Mouse (Mus musculus): ENCODE measurements around the gene Epha6. TPM values are rescaled to one million over a fixed set of nuclear protein-coding genes. Genes with fewer than 3 reads are reported as not detected.

The Epha6 gene
- polyA plus RNA-seq (2012; ENCODE audit: insufficient read depth, insufficient read length, missing spikeins) = not detected in 2 replicates

DNA sequence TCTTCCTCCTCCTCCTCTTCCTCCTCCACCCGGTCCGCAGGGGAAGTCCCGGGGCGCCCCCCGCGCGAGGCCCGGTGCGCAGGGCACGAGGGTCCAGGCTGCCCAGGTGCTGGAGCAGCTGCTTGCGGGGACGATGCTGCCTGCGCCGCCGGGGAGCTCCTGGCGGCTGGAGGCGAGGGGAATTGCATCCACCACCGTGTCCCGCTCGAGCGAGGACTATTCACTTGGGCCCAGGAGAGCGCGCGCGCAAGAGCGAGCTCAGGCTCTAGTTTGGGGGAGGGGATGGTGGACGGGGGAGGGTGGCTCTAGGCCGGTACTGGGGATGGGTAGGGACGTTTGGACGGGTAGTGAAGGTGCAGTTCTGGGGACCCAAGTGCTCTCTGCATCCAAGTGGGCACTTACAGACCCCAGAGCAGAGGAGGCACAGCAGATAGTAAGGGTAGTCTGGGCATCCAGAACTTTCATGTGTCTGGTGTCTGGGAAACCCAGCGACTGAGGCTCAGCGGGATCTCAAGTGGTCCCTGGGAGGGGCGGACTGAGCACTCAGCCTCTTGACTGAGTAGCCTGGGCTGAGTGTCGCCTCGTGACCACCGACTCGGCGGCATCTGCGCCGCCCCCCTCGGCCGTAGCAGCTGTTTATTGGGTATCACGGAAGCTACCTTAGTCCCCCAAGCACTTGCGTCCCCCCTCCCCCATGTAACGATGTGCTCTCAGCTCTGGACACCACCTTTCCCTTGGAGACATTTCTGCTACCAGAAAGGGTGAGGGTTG, at the start of gene Epha6:
TSS of gene Epha6 (minus strand) at position 471 of the 771 bp plus-strand sequence.
- Histone ChIP-seq H3K4me3 (ENCODE audit: insufficient read depth, low read length) (no peak within 1 kb of the TSS), H3K27ac (ENCODE audit: insufficient read depth, low read depth, low read length) (no peak within 1 kb of the TSS), H3K4me1 (ENCODE audit: control insufficient read depth, insufficient read depth, low read length) (no peaks in the 10 kb centered on the region)
- TF ChIP-seq CTCF (IDR thresholded peaks at IDR 0.05; ENCODE audit: low read depth, low read length) (no peak), POLR2A (IDR thresholded peaks at IDR 0.05; ENCODE audit: borderline replicate concordance, low read depth, low read length) (no peak)

DNA sequence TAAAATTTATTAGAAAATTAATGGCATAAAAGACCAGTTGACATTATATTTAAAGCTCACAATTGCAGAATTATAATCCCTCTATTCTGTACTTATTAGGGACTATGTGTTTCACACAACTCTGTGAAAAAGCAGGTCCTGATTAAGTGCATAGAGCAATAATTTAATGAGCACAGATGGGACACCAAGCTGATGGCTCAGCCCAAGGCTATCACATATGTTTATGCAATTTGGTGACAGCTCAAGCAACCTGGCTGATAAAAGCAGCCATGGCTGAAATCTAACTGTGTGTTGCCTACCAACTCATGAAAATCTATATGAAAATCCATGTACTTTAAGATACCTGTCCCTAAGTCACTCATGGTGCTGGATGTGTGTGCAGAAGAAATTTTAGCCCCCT, 46.4 kb upstream of the Epha6 start:
- H3K4me1 ChIP-seq (ENCODE audit: control insufficient read depth, insufficient read depth, low read length) = no peaks in the 10 kb centered on the region
- TF ChIP-seq POLR2A (IDR thresholded peaks at IDR 0.05; ENCODE audit: borderline replicate concordance, low read depth, low read length) = no peak
- TF ChIP-seq CTCF (IDR thresholded peaks at IDR 0.05; ENCODE audit: low read depth, low read length) = no peak

DNA sequence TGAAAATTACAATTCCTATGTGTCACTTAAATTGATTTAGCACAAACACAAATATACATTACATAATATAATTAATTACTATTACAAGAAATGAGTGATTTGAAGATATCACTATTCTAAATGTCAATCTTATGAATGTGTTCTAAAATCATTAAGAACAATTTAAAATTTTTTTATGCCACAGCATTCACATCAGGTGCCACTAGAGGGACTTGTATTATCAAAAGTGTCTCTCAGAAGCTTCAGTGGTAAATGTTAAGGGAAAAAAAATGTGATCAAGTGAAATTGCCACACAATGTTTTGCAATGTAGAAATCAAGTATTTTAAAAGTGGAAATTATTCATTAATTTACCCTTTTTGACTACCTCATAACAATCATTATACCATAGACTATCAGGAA, 22.8 kb upstream of the Epha6 start:
- TF ChIP-seq CTCF (IDR thresholded peaks at IDR 0.05; ENCODE audit: low read depth, low read length) (no peak), POLR2A (IDR thresholded peaks at IDR 0.05; ENCODE audit: borderline replicate concordance, low read depth, low read length) (no peak)
- H3K4me3 ChIP-seq (ENCODE audit: insufficient read depth, low read length) = no peak overlapping the region
- H3K27ac ChIP-seq (ENCODE audit: insufficient read depth, low read depth, low read length) = no peak overlapping the region
- H3K4me1 ChIP-seq (ENCODE audit: control insufficient read depth, insufficient read depth, low read length) = no peaks in the 10 kb centered on the region

More for the DNA sequence above, 46.4 kb upstream of the Epha6 start:
- Histone ChIP-seq H3K27ac (ENCODE audit: insufficient read depth, low read depth, low read length) (no peak overlapping the region), H3K4me3 (ENCODE audit: insufficient read depth, low read length) (no peak overlapping the region)

DNA sequence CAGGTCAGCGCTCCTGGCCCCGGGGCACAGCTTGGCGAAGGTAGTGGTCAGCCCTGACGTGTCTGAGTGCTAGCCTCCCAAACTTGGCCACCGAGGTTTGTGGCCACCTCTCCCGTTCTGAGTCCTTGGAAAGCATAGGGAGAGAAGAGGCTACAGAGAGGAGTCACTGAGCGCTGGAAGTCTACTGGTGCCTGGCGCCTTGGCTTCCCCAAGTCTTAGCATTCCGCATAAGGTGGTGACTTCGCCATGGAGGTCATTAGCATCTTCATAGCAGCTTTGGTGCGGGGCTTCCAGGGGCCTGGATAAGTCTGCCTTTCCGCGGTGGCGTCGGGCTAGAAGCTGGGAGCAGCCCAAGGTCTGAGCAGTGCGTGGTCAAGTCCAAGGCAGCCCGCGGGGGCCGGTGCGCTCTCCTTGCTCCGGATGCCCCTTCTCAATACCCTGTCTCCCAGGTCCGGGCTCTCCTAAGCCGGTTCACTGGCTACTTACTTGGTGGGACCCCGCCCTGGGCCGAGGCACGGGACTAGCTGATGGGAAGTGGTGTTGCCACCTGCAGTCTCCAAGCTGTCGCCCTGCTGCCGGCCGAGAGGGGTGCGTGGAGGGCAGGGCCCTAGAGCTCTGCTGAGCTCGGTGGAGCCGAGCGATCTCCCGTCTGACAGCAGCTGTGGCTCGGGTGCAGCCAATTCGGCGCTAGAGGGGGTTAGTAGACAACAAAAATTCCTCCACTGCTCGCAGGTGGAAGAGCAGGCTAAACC, 677 bp upstream of the Epha6 start:
- TF ChIP-seq CTCF (IDR thresholded peaks at IDR 0.05; ENCODE audit: low read depth, low read length) (no peak), POLR2A (IDR thresholded peaks at IDR 0.05; ENCODE audit: borderline replicate concordance, low read depth, low read length) (no peak)
- H3K27ac ChIP-seq (ENCODE audit: insufficient read depth, low read depth, low read length) = no peak overlapping the region
- H3K4me1 ChIP-seq (ENCODE audit: control insufficient read depth, insufficient read depth, low read length) = no peaks in the 10 kb centered on the region
- no peak overlapping the region for H3K4me3 ChIP-seq (ENCODE audit: insufficient read depth, low read length)

DNA sequence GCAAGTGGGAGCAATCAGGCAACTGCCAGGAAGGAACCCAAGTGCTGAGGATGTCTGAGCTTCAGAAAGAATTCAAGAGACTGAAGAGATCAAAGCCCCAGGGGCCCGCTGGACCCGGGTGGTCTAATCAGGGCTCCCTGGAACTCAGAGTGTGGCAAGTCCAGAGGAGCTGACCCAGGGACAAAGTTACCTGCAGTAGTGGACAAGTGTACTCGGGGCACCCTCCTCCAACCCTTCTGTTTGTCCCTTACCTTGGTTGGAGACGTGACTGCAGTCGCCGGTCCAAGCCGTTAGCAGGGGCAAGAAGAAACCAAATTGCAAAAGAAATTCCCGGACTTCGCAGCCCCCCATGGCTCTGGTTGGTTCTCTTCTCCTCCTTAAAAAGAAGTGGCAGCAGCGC, 718 bp downstream of the Epha6 start:
- Histone ChIP-seq H3K4me1 (ENCODE audit: control insufficient read depth, insufficient read depth, low read length) (no peaks in the 10 kb centered on the region), H3K27ac (ENCODE audit: insufficient read depth, low read depth, low read length) (no peak overlapping the region), H3K4me3 (ENCODE audit: insufficient read depth, low read length) (no peak overlapping the region)
- no peak for TF ChIP-seq CTCF (IDR thresholded peaks at IDR 0.05; ENCODE audit: low read depth, low read length)
- TF ChIP-seq POLR2A (IDR thresholded peaks at IDR 0.05; ENCODE audit: borderline replicate concordance, low read depth, low read length) = no peak

DNA sequence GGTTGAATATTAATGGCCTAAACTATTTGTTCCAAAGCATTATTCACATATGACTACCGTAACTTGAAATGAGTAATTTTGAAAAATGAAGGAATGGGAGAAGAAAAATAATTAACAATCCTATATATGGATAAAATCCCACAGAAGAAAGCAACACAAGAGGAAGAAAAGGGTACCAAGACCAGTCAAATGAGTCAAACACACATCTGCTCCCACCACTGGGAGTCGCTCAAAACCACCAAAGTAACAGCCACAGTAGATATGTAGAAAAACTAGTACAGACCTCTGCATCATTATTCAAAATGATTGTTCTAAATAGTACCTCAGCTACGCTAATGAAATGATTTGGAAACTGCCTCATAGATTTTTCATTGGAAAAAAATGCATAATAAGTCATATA, 20.0 kb downstream of the Epha6 start:
- Histone ChIP-seq H3K27ac (ENCODE audit: insufficient read depth, low read depth, low read length) (no peak overlapping the region), H3K4me3 (ENCODE audit: insufficient read depth, low read length) (no peak overlapping the region), H3K4me1 (ENCODE audit: control insufficient read depth, insufficient read depth, low read length) (no peaks in the 10 kb centered on the region)
- no peak for TF ChIP-seq CTCF (IDR thresholded peaks at IDR 0.05; ENCODE audit: low read depth, low read length)
- TF ChIP-seq POLR2A (IDR thresholded peaks at IDR 0.05; ENCODE audit: borderline replicate concordance, low read depth, low read length) = no peak

DNA sequence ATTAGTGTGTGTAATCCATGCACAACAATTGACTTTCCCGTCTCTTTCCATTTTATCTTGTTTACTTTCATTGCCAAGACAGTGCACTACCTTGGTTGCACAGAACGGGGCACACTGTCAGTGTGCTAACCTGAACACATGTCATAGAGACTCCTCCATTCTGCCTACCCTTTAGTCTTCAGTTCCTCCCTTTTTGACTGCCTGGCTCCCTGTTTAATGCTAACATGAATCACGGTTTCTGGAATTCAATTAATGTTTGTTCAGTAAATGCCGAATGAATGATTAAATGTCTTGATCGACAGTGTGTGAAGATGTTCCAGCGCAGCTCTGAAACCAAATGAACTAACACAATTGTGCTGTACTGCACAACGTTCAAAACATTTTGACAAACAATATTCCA, 20.6 kb downstream of the Epha6 start:
- H3K4me3 ChIP-seq (ENCODE audit: insufficient read depth, low read length) = no peak overlapping the region
- no peaks in the 10 kb centered on the region for H3K4me1 ChIP-seq (ENCODE audit: control insufficient read depth, insufficient read depth, low read length)
- TF ChIP-seq CTCF (IDR thresholded peaks at IDR 0.05; ENCODE audit: low read depth, low read length) = no peak
- no peak overlapping the region for H3K27ac ChIP-seq (ENCODE audit: insufficient read depth, low read depth, low read length)

DNA sequence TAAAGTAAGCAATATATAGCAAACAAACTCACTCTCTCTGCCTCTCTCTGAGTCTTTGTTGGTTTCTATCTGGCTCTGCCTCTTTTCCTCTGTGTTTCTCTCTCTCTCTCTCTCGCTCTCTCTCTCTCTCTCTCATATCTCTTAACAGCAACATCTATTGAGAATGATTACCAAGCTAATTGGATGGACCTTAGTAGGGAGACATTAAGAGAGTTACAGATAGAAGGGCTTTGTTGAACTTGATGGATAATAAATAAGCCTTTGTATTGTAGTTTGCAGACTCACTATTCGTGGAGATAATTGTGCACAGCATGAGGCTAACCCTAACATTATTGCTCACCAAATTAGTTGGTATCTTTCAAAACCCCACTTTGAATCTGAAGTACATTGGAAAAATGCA, 34.8 kb downstream of the Epha6 start:
- Histone ChIP-seq H3K4me1 (ENCODE audit: control insufficient read depth, insufficient read depth, low read length) (no peaks in the 10 kb centered on the region), H3K27ac (ENCODE audit: insufficient read depth, low read depth, low read length) (no peak overlapping the region), H3K4me3 (ENCODE audit: insufficient read depth, low read length) (no peak overlapping the region)
- TF ChIP-seq CTCF (IDR thresholded peaks at IDR 0.05; ENCODE audit: low read depth, low read length) = no peak
- TF ChIP-seq POLR2A (IDR thresholded peaks at IDR 0.05; ENCODE audit: borderline replicate concordance, low read depth, low read length) = no peak

DNA sequence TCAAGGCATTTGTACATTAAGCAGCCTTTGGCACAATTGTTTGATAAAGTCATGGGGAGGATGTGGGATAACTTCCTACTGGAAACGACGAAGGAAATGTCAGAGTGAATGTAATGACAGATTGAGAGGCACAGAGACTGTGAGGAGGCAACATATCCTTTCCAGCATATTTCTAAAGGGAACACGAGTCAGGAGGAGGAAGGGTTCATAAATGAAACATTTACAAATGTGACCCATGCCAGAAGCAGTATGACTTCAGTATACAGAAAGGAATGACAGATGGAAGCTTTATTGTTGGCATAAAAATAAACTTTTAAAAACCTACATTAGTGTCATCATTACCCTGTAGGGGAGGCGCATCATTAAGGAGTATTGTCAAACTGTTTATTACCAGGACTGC, 60.9 kb downstream of the Epha6 start:
- TF ChIP-seq CTCF (IDR thresholded peaks at IDR 0.05; ENCODE audit: low read depth, low read length) (no peak), POLR2A (IDR thresholded peaks at IDR 0.05; ENCODE audit: borderline replicate concordance, low read depth, low read length) (no peak)
- Histone ChIP-seq H3K4me1 (ENCODE audit: control insufficient read depth, insufficient read depth, low read length) (no peaks in the 10 kb centered on the region), H3K4me3 (ENCODE audit: insufficient read depth, low read length) (no peak overlapping the region), H3K27ac (ENCODE audit: insufficient read depth, low read depth, low read length) (no peak overlapping the region)

DNA sequence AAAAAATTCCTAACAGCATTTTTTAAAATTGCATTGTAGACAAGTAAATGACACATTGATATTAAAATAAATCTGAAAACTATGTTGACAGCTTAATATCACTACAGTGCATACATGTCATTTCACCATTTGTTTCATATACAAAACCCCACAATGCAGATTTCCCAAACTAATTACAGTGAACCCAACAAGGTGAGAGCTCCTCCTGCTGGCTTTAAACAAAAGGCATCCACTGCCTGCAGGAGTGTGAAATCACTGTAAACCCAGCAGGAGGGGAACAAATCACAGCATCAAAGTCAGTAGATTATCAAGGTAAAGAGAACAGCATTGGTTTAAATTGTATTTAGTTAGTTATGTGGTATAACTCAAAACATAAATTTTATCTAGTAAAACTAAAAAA, 67.1 kb downstream of the Epha6 start:
- no peak overlapping the region for H3K27ac ChIP-seq (ENCODE audit: insufficient read depth, low read depth, low read length)
- no peak for TF ChIP-seq POLR2A (IDR thresholded peaks at IDR 0.05; ENCODE audit: borderline replicate concordance, low read depth, low read length)
- TF ChIP-seq CTCF (IDR thresholded peaks at IDR 0.05; ENCODE audit: low read depth, low read length) = no peak
- H3K4me1 ChIP-seq (ENCODE audit: control insufficient read depth, insufficient read depth, low read length) = no peaks in the 10 kb centered on the region
- H3K4me3 ChIP-seq (ENCODE audit: insufficient read depth, low read length) = no peak overlapping the region
